Mouse (Mus musculus): ENCODE results near the gene Bmp7.

The Bmp7 gene

GRCm38 (mm10) chr2:172940003-172940798, at the start of gene Bmp7:
Gene Bmp7 (minus strand): TSS chr2:172940321.
- DNase-seq (ENCODE audit: low spot score), result no peak

GRCm38 (mm10) chr2:172982776-172983561, 42.8 kb upstream of the Bmp7 start:
- DNase-seq (ENCODE audit: low spot score), result no peak

GRCm38 (mm10) chr2:172979666-172980345, 39.7 kb upstream of the Bmp7 start:
- DNase-seq (ENCODE audit: low spot score), result no peak

GRCm38 (mm10) chr2:172978131-172978633, 38.1 kb upstream of the Bmp7 start:
- DNase-seq (ENCODE audit: low spot score), result no peak

- no peak for DNase-seq (ENCODE audit: low spot score)
Observed at GRCm38 (mm10) chr2:172977409-172978130, 37.4 kb upstream of the Bmp7 start, which contains the start of gene Spo11. Gene Spo11 (plus strand): TSS chr2:172977700.

- no peak for DNase-seq (ENCODE audit: low spot score)
Observed at GRCm38 (mm10) chr2:172976661-172977238, 36.6 kb upstream of the Bmp7 start.

DNA sequence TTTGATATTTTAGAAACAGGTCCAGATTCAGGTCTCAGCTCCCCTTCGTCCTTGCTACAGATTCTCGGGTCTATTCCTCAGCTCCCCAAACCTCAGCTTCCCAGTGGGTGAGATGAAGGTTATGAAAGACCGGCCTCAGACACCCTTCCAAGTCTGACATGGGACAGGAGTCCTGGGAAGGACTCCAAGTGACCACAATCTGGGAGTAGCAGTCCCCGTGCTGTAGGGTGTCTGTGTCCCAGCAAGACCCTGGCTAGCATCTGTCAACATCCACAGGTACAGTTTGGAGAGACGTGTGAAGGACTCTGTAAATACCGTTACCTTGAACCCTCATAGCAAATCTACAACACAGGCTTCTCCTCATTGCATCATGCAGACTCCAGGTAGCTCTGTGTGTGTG, 35.0 kb upstream of the Bmp7 start:
- no peak for DNase-seq (ENCODE audit: low spot score)

- DNase-seq (ENCODE audit: low spot score), result no peak
Observed at GRCm38 (mm10) chr2:172974701-172975100, 34.6 kb upstream of the Bmp7 start.

- no peak for DNase-seq (ENCODE audit: low spot score)
Observed at GRCm38 (mm10) chr2:172973806-172974565, 33.9 kb upstream of the Bmp7 start.

- DNase-seq (ENCODE audit: low spot score), result no peak
Observed at GRCm38 (mm10) chr2:172971865-172972264, 31.7 kb upstream of the Bmp7 start.

DNA sequence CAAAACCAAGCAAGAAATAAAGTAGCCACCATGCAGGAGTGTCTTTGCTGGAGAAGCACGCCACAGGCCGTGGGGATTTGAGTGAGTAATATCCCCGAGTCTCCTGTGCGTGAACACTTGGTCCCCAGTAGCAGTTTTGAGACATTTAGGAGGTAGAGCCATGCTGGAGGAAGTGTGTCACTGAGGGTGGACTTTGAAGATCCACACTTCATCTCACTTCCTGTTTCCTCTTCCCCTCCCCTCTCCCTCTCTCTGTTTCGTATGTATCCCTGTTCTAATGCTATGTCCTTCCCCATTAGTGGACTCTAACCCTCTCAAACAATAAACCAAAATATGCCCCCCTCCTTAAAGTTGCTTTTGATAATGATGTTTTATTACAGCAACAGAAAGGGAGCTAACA, 26.4 kb upstream of the Bmp7 start:
- DNase-seq (ENCODE audit: low spot score), result no peak

DNA sequence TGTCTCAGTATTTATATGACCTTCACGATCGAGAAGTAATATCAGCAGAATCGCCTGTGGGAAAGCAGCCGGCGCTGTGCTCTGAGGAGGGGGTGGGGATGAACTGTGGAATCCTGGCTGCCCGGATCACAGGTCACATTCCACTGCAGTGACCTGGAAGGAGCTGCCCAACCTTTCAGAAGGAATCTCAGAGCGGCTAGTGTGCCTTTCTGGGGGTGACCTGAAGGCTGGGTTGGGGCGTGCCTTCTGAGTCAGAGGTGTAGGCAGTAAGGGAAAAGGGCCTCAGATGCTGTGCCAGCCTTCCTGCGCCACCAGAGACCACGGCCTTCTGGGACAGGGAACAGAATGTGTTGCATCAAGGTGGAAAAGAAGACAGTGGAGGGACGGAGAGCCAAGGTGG, 25.1 kb upstream of the Bmp7 start:
- no peak for DNase-seq (ENCODE audit: low spot score)

DNA sequence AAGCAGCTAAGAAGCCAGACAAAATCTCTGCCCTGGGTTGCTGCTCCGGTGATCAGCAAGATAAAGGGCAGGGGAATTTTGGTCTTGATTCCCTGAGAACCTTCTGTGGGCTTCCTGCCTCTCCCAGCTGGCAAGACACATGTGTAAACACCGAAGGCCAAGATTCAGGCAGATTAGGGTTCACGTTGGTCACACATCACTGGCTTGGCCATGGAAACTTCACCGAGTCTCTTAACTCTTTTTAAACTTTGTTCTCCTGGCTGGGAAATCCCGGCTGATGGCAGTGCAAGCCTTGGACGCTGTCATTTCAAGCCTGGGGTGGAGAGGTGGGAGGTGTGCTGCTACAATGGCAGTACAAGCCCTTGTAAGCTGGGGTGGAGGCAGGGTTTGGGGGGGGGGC, 21.1 kb upstream of the Bmp7 start:
- DNase-seq (ENCODE audit: low spot score), result no peak

GRCm38 (mm10) chr2:172960350-172960749, 20.2 kb upstream of the Bmp7 start:
- DNase-seq (ENCODE audit: low spot score), result no peak

- no peak for DNase-seq (ENCODE audit: low spot score)
Observed at GRCm38 (mm10) chr2:172959006-172959768, 19.1 kb upstream of the Bmp7 start.

DNA sequence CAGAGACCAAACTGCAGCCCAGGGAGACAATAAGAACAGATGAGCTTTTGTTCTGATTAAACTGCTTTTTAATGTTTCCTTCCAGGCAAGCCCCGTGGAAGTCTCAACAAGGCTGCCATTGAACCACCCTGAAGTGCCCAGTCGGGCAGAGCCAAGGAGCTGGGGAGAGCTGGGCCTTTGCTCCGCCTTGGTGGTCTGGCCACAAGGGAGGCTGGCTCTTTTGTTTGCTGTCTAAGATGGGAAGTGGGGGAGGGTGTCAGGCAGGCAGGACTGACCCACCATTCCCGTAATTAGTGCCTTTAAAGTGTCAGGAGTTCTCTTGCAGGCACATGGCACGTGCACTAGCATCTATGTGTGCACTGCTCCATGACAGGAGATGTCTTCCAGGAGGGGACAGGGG, 18.5 kb upstream of the Bmp7 start:
- DNase-seq (ENCODE audit: low spot score), result no peak

GRCm38 (mm10) chr2:172951976-172952375, 11.9 kb upstream of the Bmp7 start:
- no peak for DNase-seq (ENCODE audit: low spot score)

DNA sequence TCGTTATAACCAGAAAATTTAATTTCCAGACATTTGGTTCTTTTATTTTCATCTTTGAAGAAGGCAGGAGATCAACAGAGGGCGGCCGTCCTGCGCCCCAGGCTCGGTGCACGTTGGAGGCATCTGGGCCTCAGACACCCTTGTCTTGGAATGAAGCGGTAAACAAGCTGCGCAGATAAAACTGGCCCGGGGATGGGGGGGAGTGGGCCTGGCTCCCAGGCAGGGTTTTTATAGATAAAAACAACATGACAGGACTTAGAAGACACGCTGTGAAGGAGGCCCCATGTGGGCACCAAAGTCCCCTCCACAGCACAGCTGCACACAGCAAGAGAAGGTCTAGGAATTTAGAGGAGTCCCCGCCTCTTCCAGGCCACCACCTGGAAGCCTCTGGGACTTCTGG, 10.6 kb upstream of the Bmp7 start:
- no peak for DNase-seq (ENCODE audit: low spot score)

DNA sequence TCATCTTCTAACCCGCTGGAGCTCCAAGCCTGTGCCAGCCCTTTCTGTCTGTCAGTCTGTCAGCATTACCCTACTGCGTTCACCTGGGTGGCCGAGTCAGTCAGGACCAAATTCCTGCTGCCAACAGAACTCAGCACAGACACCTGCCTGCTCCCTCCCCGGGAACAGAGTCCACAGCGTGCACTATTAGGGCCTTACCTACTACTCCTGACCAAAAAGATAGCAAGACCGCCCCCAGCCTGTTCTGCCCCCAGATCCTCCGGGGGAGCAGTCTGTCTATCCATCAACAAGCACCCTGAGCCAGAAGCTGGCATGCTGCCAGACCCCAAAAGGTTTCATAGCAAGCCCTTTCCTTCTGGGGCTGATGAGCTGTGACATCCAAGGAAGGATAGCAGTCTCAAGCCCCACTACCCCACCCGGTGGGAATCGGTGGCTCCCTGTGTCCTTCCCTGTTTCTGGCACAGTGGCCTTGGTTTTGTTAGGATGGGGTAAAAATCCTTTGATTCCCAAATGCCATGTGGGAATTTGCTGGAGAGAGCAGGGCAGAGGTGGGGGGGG, 10.1 kb upstream of the Bmp7 start:
- DNase-seq (ENCODE audit: low spot score), result no peak

DNA sequence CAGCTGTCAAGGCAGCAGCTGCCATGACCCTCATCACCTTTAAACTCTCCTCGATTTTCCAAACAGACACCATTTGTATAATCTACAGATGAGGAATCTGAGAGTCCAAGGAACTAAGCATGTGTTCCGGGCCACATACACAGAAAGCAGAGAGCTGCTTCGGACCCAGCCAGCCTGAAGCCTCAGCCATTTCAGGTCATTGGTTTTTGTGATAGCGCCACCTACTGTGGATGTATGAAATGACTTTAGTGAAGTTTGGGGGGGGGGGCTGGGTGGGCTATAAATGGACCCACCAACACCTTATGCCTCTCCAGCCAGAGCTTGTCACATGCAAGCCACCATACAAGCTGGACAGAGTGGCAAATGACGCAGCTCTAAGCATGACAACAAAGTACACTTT, 8.9 kb upstream of the Bmp7 start:
- DNase-seq (ENCODE audit: low spot score), result no peak

Data from ovary, postnatal 10 days (tissue).